Mouse (Mus musculus) thymus, postnatal 36 days (tissue): ENCODE results near the gene Wdr35.
"Not testable (repeated sequence)": the region's sequence is repeated elsewhere in the genome, so short reads cannot be mapped to it uniquely, and the experiment has no call there.

ENCODE experiments used
- DNase-seq, 2 experiments: peaks; one replicate each; pipeline ENCODE4 v3.0.0; 2022; ENCODE audit warnings: mixed read lengths in 2 of 2

Wdr35 gene

GRCm38 (mm10) chr12:9010311-9010710 lies 36.6 kb downstream of the Wdr35 start:
- no peak for DNase-seq

- no peak for DNase-seq
Measured at GRCm38 (mm10) chr12:9016376-9016775, 42.7 kb downstream of the Wdr35 start.

- DNase-seq, result no peak
Measured at GRCm38 (mm10) chr12:9020431-9020830, 46.7 kb downstream of the Wdr35 start.

- DNase-seq, result no peak
Measured at GRCm38 (mm10) chr12:9020986-9021385, 47.3 kb downstream of the Wdr35 start.

- no peak for DNase-seq
Measured at GRCm38 (mm10) chr12:9023031-9023430, 49.3 kb downstream of the Wdr35 start.

- DNase-seq, result no peak
Measured at GRCm38 (mm10) chr12:9024071-9024470, 50.4 kb downstream of the Wdr35 start.

GRCm38 (mm10) chr12:9024736-9025135 lies 51.0 kb downstream of the Wdr35 start:
- no peak for DNase-seq

GRCm38 (mm10) chr12:9026843-9027242 lies 53.2 kb downstream of the Wdr35 start:
- no peak for DNase-seq

- not testable (repeated sequence) for DNase-seq
Measured at GRCm38 (mm10) chr12:9028816-9029215, 55.1 kb downstream of the Wdr35 start.

GRCm38 (mm10) chr12:9029506-9029887 lies 55.8 kb downstream of the Wdr35 start:
- DNase-seq, result no peak

- peak; percentile 91 to 93 for DNase-seq
Measured at GRCm38 (mm10) chr12:9029888-9030723, 56.4 kb downstream of the Wdr35 start, which contains the start of gene Ttc32. Gene Ttc32, plus strand, starts transcription at chr12:9029997.

GRCm38 (mm10) chr12:9031166-9031565 lies 57.5 kb downstream of the Wdr35 start:
- no peak for DNase-seq

- no peak for DNase-seq
Measured at GRCm38 (mm10) chr12:9033140-9033539, 59.4 kb downstream of the Wdr35 start.

GRCm38 (mm10) chr12:9036409-9036808 lies 62.7 kb downstream of the Wdr35 start:
- no peak for DNase-seq

- no peak for DNase-seq
Measured at GRCm38 (mm10) chr12:9040177-9040576, 66.5 kb downstream of the Wdr35 start.

GRCm38 (mm10) chr12:9040686-9041085 lies 67.0 kb downstream of the Wdr35 start:
- DNase-seq, result no peak

GRCm38 (mm10) chr12:9042316-9042715 lies 68.6 kb downstream of the Wdr35 start:
- no peak for DNase-seq

GRCm38 (mm10) chr12:9042759-9043158 lies 69.1 kb downstream of the Wdr35 start:
- DNase-seq, result no peak

GRCm38 (mm10) chr12:9044666-9045065 lies 71.0 kb downstream of the Wdr35 start:
- DNase-seq, result no peak

GRCm38 (mm10) chr12:9046674-9047073 lies 73.0 kb downstream of the Wdr35 start:
- DNase-seq, result no peak

GRCm38 (mm10) chr12:9048090-9048489 lies 74.4 kb downstream of the Wdr35 start:
- DNase-seq, result no peak

GRCm38 (mm10) chr12:9050824-9051223 lies 77.1 kb downstream of the Wdr35 start:
- DNase-seq, result no peak

- DNase-seq, result peak; percentile 61 to 66
Measured at GRCm38 (mm10) chr12:9052075-9052829, 78.6 kb downstream of the Wdr35 start.

- DNase-seq, result no peak
Measured at GRCm38 (mm10) chr12:9053345-9053744, 79.7 kb downstream of the Wdr35 start.
